Mouse (Mus musculus): ENCODE data around the gene Pih1h3b.

Gene Pih1h3b

DNA sequence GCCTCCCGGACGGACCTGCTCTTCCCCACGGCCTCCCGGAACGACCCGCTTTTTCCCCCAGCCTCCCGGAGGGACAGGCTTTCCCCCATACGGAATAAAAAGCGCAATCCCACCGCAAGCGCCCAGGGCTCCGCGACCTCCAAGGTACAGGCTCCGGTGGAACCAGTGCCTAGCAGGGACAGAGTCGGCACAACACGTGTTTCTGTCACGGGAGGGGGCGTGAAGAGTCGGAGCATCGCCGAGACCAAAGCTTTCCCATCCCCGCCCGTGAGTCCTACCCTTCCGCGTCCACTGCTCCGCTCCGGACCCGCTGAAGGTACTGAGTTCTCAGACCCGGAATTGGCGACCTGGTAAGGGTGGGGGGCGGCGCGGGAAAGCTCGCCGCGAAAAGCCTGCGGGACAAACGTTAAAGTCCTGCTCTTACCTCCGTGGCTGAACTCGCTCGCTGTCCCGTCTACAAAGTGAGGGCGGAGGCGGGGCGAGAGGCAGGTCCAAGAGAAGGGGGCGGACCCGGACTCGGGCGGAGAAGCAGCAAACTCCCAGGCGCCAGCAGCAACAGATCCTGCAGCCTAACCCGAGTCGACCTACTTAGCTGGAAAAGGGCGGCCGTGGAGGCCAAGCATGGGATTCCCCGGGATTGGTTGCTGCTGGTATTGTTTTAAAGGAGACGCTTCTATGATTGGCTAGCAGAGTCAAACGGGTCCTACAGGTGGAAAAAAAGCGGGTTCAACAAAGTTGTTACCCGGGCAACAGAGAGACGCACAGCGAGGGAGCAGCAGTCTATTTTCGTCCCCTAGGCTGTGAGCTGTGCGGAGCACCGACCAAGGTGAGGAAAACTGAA lies at the start of gene Pih1h3b, which contains the start of gene Nup62cl:
Gene Pih1h3b, plus strand, starts transcription at position 745 of the 841 bp plus-strand sequence.
Gene Nup62cl, minus strand, starts transcription at position 578 of the 841 bp plus-strand sequence.
- peak; percentile 51 for DNase-seq (ENCODE audit: low read depth)

DNA sequence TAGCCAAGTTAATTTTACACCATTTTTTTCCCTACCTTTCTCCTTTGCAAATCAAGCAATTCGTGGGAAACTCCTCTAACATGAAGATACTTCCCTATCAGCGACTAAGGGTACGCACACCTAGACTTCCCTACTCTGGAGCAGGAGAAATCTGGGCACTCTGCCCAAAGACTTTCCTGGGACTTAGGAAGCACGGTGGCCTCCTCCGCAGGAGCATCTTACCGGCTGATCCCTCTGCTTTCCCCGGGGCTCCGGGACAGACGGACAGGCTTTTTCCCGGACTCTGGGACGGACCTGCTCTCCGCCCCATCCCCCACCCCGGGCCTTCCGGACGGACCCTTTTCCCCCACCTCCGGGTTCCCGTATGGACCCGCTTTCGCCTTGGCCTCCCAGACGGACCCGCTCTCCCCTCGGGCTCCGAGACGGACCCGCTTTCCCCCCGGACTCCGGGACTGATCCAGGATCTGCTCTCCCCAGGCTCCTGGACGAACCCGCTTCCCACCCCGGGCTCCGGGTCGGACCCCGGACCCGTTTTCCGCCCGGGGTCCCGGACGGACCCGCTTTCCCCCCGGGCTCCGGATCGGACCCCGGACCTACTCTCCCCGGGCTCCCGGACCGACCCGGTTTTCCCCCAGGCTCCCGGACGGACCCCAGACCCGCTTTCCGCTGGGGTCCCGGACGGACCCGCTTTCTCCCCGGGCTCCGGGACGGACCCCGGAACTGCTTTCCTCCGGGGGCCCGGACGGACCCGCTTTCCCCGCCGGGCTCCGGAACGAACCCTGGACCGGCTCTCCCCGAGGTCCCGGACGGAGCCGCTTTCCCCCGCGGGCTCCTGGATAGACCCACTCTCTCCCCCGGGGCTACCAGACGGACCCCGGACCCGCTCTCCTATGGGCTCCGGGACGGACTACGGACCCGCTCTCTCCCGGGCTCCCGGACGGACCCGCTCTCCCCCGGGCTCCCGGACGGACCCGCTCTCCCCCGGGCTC lies 1.5 kb upstream of the Pih1h3b start:
- no peak for DNase-seq (ENCODE audit: low read depth)

DNA sequence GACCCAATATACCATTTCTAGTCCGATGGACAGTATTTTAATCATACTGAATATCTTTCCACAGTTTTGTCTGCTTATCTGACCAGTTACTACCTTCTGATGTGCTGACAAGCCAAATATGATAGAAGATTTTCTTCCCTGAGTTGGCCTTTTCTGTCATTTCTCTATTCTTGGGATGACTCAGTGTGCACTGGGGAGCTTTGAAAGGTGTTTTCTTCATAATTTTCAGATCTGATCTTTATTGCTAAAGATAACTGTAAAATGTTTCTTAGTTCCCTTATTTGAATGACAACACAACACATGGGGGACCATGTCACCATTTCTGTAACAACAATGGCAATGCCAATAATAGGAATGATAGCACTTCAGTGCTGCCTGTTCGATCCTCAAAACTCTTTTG lies 19.9 kb downstream of the Pih1h3b start:
- DNase-seq (ENCODE audit: low read depth), result no peak

DNA sequence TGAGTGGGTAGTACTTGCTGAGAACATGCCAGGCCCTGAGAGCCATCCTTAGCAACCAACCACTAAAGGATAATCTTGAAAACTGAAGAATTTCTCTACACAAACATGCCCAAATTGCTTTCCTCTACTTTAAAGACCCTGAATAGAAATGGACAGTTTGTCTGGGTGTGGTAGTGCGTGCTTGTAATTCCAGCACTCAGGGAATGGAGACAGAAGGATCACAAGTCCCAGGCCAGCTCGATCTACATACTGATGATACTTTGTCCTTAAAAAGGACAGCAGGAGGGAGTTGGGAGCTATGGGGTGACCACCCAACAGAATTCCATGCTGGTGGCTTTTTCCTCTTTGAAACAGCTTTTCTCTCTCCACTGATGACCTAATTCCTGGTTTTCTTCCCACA lies 31.4 kb downstream of the Pih1h3b start:
- no peak for DNase-seq (ENCODE audit: low read depth)

Measured in induced T-regulatory cell, adult 2 months (primary cell).